Mouse (Mus musculus) urinary bladder, adult 2 months (tissue): ENCODE measurements at regions not wholly inside any gene's neighbourhood (a gene's known extent, or its start where the extent isn't known, plus 50 kb on each side); places are given as distances from the start of the nearest gene placed in this dataset.

ENCODE experiments used
- DNase-seq: peaks from one replicate; pipeline ENCODE4 v3.0.0; 2022; ENCODE audit warnings: low spot score

DNA sequence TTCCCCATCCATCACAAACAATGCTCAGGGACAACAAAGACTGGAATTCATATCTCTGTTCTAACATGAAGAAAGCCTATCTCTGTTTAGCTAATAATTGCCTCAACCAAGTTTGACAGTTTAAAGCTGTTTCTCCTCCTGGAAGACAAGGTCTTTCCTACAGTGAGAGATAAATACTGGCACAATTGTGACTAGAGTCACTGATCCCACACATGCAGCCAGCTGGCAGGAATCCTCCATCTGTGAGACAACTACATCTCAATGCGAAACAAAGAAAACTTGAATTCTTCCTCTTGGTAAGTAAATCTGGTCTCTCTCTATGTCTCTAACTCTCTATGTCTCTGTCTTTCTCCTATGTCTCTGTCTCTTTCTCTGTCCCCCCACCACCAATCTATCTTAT, 239.1 kb upstream of the Nsun2 start:
- DNase-seq, result no peak

DNA sequence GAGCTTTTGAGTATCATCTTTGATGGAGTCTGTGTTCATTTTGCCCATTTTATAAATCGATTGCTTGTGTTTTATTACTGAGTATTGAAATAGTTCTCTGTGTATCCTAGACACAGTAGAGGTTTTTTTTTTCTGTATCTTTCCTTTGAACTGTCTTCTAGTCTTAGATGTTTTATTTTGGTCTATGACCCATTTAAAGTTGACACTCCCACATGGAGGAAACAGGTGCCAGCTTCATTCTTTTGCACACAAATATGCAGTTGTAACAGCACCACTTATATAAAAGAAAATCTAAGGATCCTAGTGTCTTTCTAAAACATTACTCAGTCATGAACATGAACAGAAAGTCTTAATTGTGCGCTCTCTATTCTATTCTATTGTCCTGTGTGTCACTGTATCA, 230.2 kb upstream of the Nsun2 start:
- DNase-seq, result no peak

- DNase-seq, result no peak
Measured at GRCm38 (mm10) chr13:69330412-69331000, 203.0 kb upstream of the Nsun2 start.

GRCm38 (mm10) chr13:69331537-69332435, 201.8 kb upstream of the Nsun2 start:
- DNase-seq, result no peak

- no peak for DNase-seq
Measured at GRCm38 (mm10) chr13:69343806-69344205, 189.7 kb upstream of the Nsun2 start.

- no peak for DNase-seq
Measured at GRCm38 (mm10) chr13:69357435-69357834, 176.1 kb upstream of the Nsun2 start.

GRCm38 (mm10) chr13:69365880-69366490, 167.6 kb upstream of the Nsun2 start:
- no peak for DNase-seq

DNA sequence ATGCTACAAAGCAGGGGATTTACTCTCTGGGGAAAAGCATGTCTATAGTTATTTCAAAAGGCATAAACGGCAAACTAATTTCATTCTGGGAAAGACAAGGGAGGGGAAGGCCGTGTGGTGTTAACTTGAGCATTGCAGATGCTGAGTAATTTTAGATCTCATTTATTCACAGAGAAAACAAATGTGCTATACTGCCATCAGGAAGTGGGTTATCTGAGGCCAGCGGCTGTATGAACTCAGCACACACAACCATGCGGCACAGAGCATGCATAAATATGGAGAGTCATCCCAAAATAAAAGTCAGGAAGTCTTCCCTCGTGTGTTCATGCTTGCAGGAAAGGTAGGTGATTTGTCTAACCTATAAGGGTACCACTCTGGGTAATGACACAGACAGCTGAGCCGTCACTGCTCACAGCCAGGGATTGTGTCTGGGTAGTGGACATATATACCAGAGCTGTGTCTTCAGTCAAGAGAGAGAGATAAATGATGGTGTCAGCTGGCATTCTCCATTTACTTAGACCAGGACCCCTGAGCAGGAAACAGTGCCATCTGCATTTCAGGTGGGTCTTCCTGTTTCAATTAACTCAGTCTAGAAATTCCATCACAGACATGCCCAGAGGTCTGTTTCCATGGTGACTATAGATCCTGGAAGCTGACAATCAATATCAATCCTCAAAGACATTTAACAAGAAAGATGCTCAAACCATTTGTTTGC, 160.3 kb upstream of the Nsun2 start:
- DNase-seq, result no peak

GRCm38 (mm10) chr13:69373816-69374142, 159.8 kb upstream of the Nsun2 start:
- no peak for DNase-seq

DNA sequence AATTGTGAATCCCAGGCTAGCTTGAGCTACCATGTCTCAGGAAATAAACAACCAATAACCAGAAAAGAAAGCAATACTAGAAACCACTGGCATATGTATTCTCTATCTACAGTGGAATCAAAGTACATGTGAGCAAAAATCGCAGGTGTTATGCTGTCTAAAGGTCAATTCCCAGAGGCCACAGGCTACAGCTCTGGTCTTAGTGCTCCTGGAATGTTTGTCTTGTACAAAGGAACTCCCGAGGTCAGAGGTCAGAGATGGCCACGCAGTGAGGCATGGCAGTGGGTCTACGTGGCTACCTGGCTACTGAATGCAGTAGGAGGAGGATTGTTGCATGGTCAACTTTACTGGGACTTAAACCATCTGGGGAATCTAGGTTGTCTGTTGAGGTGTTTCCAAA, 153.1 kb upstream of the Nsun2 start:
- DNase-seq, result no peak

DNA sequence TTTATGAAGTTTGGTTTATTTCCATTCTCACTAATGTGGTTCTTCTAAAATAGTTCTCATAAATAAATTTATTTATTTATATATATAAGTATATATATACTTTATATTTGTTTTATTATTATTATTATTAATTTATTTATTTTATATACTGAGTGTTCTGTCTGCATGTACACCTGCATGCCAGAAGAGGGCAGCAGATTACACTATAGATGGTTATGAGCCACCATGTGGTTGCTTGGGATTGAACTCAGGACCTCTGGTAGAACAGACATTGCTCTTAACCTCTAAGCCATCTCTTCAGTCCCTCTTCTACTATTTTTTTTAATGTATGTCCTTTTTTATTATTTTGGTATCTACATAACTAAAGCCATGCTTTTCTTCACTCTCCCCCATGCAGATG, 148.8 kb upstream of the Nsun2 start:
- no peak for DNase-seq

DNA sequence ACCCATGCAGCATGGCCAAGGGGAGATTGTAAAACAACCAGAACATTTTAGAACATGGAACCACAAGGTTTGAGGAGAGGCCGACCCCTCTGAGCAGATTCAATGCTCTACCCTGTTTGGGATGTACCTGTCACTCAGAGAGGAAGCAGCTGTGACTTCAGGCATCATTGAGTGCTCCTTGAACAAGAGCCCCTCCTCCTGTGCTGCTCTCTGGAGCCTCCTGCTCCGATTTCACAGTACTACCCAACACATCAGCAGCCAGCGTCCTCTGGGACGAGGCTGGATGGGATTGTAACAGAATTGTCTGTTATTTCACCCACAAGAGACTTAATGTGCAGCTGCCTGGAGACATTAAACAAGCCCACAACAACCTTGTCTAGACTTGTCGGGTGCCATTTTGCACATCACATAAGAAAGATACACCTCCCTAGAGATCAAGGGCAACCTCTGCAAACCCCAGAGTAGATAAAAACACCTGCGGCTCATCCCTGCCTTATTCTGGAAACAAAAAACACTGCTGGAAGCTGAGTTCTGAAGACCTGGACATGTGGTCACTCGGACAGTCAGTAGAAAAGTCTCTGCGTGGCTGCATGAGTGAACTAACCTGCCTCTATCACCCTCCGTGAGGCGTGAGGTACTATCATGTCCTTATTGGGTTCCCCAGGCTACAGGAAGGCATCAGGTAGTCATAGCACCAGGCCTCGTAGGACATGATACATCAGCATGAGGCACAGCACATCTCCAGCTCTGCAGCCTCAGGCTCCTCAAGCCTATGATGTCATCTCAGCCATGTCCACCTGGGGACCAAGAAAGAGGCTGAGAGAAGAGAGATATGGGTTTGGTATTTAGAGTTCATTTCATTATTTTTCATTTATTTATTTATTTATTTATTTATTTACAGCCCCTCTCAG, 140.4 kb upstream of the Nsun2 start:
- DNase-seq, result no peak

DNA sequence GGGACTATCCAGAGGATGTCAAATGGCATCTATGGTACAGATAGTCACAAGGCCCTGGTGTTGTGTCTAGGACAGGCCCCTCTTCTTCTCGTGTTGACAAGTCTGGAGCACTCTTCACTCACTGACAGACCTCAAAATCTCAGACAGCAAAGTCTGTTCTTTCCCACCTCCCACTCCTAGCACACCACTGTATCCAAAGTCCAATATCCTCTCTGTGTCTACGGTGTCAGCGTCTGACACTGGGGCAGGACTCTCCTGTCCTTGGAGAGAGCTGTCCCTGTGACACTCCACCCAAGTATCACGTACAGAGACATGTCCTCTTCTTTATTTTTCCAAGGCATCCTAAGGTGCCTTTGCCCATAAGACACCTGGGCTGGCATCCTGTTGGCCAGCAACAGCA, 139.0 kb upstream of the Nsun2 start:
- no peak for DNase-seq

GRCm38 (mm10) chr13:69410359-69410758, 123.2 kb upstream of the Nsun2 start:
- DNase-seq, result no peak

DNA sequence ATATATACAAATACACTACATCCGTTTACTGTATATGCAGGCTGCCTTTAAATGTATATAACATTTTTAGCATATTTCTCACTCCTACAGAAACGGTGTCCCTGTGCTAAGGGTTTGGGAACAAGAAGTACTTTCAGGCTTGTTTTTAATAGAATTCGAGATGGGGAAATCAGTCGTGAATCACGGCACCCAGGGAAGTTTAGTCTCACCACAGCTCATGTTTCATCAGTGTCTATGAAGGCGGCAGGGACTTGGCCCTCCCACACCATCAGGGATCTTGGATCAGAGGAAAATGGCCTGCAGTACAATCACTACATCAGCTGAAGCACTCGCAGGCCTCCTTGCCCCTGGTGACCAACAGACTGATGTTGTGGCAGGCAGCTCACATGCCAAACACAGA, 118.7 kb upstream of the Nsun2 start:
- no peak for DNase-seq

DNA sequence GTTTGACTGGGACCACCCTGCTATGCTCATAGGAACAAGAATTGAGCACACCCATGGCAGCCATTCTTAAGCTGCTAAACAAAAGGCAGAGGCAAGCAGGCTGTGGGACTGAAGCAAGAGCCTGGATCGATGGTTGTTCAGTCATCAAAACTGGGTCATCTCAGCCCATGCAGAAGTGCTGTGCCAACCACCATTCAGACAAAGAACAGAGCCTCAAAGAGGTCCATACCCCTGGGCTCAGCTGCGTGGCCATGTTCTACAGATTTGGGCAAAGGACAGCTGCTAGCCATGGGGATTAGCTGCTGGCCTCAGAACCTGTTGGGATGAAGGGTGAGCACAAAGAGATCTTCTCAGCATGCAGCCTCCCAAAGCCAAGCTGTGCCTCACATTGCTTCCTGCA, 116.8 kb upstream of the Nsun2 start:
- no peak for DNase-seq

- no peak for DNase-seq
Measured at GRCm38 (mm10) chr13:69417855-69418478, 115.6 kb upstream of the Nsun2 start.

DNA sequence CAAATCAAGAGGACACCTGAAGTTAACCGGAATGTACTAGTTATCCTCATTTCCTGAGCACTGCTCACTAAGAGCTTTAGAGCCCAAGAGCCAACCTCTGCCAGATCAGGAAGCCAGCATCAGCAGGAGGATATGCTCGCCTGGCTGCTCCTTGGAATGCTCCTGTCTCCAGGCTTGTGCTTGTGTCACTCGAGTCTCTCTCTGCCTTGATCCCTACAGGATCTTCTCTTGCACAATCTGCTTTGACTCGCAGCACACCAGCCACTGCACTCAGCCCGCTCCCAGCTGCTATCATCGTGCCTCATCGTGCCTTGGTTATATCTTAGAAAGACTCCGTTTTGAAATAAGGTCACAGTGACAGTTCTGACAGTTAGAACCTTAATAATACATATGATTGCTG, 113.4 kb upstream of the Nsun2 start:
- no peak for DNase-seq

DNA sequence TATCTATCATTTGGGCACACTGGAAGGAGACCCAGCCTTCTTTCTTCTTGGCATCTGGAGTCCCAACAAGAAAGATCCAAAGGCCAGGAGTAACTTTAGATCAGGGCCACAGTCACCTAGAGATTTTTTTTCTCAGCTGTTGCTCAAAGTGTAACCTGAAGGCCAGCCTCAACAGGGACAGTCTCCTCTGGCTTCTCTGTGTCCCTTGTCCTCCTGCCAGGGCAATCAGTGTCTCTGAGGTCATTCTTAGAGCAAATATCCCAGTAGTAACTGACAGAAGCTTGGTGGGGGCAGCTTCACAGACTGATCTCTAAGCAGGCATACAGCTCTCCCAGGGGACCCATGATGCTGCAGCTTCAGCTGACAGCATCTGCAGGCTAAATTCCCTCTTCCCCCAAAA, 111.6 kb upstream of the Nsun2 start:
- DNase-seq, result no peak

DNA sequence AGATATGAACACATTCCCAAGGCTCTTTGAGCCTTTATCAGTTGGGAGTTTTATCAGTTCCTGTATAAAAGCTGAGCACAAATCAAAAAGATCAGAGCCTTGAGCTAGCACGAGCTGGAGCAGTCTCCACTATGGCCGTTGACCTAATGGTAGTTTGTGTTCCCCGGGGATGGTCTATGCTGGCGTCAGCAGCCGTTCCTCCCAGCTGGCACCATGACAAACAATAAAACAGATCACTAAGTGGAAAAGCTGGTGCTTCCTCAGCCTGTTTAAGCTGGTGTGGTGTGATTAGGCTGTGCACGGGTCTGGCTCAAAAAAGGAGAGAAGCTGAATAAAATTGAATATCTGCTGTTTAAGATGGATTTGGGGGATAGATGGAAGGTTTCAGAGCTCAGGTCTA, 107.4 kb upstream of the Nsun2 start:
- DNase-seq, result no peak

DNA sequence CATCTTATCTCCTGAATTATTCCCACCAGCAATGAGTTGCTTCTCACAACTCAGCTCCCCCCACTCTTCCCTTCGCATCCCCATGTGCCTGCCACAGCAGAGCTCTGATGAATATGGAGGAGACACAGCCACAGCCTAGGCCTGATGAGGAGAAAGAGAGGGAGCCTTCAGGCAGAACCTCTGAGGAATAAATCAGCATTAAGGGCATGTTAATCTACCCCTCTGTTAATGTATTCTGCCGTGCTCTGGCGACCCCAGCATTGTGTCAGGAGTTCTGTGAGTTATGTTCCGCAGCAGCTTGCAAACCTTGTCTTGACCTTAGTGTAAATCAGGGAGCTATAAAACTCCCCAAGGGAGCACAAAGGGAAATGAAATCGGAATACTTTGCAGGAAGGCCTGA, 104.0 kb upstream of the Nsun2 start:
- DNase-seq, result no peak
